Mouse (Mus musculus) heart, embryonic 16.5 days (tissue): Measurements from ENCODE around the gene Sptbn4. TPM values are rescaled to one million over a fixed set of nuclear protein-coding genes. Genes with fewer than 3 reads are reported as not detected.
"Not testable (repeated sequence)": the region's sequence is repeated elsewhere in the genome, so short reads cannot be mapped to it uniquely, and the experiment has no call there.

Experiments
- ATAC-seq: fragments of 200-750 bp; cut with Nextera tagmentation; replicated peaks from 2 replicates; pipeline ENCODE4 v1.8.0; 2017; ENCODE audit warnings: moderate number of reproducible peaks; ENCODE audit not compliant: insufficient read depth, low FRiP score; ENCODE audit errors: extremely low read depth
- H3K27ac ChIP-seq: fragments of 300-500 bp; sonication (generic); 2 replicates; pipeline ENCODE4 v1.5.1; 2014; ENCODE audit warnings: mild to moderate bottlenecking, low read length, control low read depth, moderate library complexity
- H3K27me3 ChIP-seq: fragments of 300-500 bp; sonication (generic); 2 replicates; pipeline ENCODE4 v1.6.1; 2014; ENCODE audit warnings: low read length, mixed read lengths; ENCODE audit not compliant: control insufficient read depth, insufficient read depth
- H3K36me3 ChIP-seq: fragments of 300-500 bp; sonication (generic); 2 replicates; pipeline ENCODE4 v1.6.1; 2014; ENCODE audit not compliant: control insufficient read depth, insufficient read depth
- H3K4me1 ChIP-seq: fragments of 300-500 bp; sonication (generic); 2 replicates; pipeline ENCODE4 v1.6.1; 2014; ENCODE audit warnings: low read length, mixed read lengths; ENCODE audit not compliant: control insufficient read depth, insufficient read depth
- H3K4me2 ChIP-seq: fragments of 300-500 bp; sonication (generic); 2 replicates; pipeline ENCODE4 v1.6.1; 2014; ENCODE audit warnings: low read depth, mild to moderate bottlenecking, control low read depth, low read length
- H3K4me3 ChIP-seq: fragments of 300-500 bp; sonication (generic); 2 replicates; pipeline ENCODE4 v1.5.1; 2014; ENCODE audit warnings: mild to moderate bottlenecking, control low read depth, low read length
- H3K9ac ChIP-seq: fragments of 300-500 bp; sonication (generic); 2 replicates; pipeline ENCODE4 v1.6.1; 2014; ENCODE audit warnings: low read length, control low read depth
- H3K9me3 ChIP-seq: fragments of 300-500 bp; sonication (generic); replicated peaks from 2 replicates; pipeline ENCODE4 v1.6.1; 2016; ENCODE audit warnings: low read length; ENCODE audit not compliant: control insufficient read depth
- WGBS: fragments of 180-500 bp; shearing (Covaris S2); extraction: QIAGEN DNeasy Blood & Tissue Kit; methylation state at CpG from one replicate; pipeline ENCODE4 v1.1.7; 2014; 5-methylcytosine and 5-hydroxymethylcytosine counted together
- polyA plus RNA-seq: library from polyadenylated mRNA; unstranded; fragments of >200 nt; fragmentation: Nextera tagmentation; extraction: Ambion mirVana; gene quantifications from 2 replicates; pipeline ENCODE4 v1.2.1, GENCODE M21; 2015

Gene Sptbn4
- 0.10 and 0.43 TPM in 2 replicates for polyA plus RNA-seq

GRCm38 (mm10) chr7:27447419-27448286 lies at the start of gene Sptbn4, which contains the start of gene Blvrb:
Gene Sptbn4 (minus strand): TSS chr7:27447686.
Gene Blvrb (plus strand): TSS chr7:27447978.
- Histone ChIP-seq H3K4me3 (peak within 1 kb of the TSS; percentile 73), H3K4me2 (peak within 1 kb of the TSS; percentile 99), H3K9me3 (no peaks in the 10 kb centered on the region), H3K4me1 (peaks cover 15% of the 10 kb centered on the region), H3K9ac (peak within 1 kb of the TSS; percentile 82), H3K36me3 (no peaks in the 10 kb centered on the region), H3K27me3 (peaks cover 16% of the 10 kb centered on the region), H3K27ac (peak within 1 kb of the TSS; percentile 35; the same call in 1 of the 2 replicates)
- 1% methylated on average over 54 of the region's 54 CpGs for WGBS
- peak; percentile 94 for ATAC-seq

DNA sequence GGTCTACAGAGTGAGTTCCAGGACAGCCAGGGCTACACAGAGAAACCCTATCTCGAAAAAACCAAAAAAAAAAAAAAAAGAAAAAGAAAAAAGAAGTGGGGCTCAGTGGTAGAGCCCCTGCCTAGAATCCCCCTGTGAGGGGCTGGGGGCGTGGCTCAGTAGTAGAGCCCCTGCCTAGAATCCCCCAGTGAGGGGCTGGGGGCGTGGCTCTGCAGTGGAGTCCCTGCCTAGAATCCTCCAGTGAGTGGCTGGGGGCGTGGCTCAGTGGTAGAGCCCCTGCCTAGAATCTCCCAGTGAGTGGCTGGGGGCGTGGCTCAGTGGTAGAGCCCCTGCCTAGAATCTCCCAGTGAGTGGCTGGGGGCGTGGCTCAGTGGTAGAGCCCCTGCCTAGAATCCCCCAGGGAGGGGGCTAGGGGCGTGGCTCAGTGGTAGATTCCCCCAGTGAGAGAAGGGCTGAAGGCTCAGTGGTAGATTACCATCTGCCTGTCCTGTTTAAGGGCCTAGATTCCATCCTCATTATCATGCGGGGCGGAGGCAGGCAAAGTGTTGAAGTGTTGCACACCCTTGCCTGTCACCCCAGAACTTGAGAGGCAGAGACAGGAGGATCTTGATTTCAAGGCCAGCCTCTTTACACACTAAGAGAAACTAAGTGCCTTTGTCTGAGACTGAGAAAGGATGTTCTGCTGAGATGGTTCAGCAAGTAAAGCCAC lies 47.3 kb upstream of the Sptbn4 start:
- H3K4me3 ChIP-seq, H3K9me3 ChIP-seq, H3K36me3 ChIP-seq, ATAC-seq, H3K4me2 ChIP-seq, H3K27ac ChIP-seq, H3K9ac ChIP-seq, H3K27me3 ChIP-seq: not testable (repeated sequence)
- WGBS = 90% methylated on average over 9 of the region's 9 CpGs
- H3K4me1 ChIP-seq = peaks cover 30% of the 10 kb centered on the region

- H3K4me2 ChIP-seq = no peak overlapping the region
- no peak for ATAC-seq
- no peak overlapping the region for H3K4me3 ChIP-seq
- no peak overlapping the region for H3K9ac ChIP-seq
- no peak overlapping the region for H3K27ac ChIP-seq
- H3K27me3 ChIP-seq = no peaks in the 10 kb centered on the region
- no peaks in the 10 kb centered on the region for H3K9me3 ChIP-seq
- WGBS = 78% methylated on average over 5 of the region's 5 CpGs
- H3K36me3 ChIP-seq = peaks cover 12% of the 10 kb centered on the region
- H3K4me1 ChIP-seq = peaks cover 43% of the 10 kb centered on the region
Measured at GRCm38 (mm10) chr7:27493450-27493849, 46.0 kb upstream of the Sptbn4 start.

DNA sequence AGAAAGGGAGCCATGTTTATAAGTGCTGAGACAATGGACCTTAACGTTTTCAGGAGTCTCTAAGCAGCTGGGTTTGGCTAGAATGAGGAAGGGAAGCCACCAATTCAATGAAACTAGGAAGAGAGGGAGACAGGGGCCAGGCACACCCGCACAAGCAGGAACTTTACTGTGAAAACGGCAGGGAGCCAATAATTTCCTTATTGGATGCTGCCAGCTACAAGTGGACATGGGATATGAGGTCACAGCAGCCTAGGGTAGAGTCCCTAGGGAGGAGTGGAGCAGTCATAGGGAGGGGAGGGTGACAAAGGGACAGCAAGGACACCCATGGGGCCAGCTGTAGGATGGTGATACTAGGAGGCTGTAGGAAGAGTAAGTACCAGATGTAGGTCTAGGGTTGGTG lies 45.5 kb upstream of the Sptbn4 start:
- Histone ChIP-seq H3K4me3 (no peak overlapping the region), H3K4me1 (peaks cover 47% of the 10 kb centered on the region), H3K9me3 (no peaks in the 10 kb centered on the region), H3K27me3 (no peaks in the 10 kb centered on the region), H3K4me2 (no peak overlapping the region), H3K27ac (peak overlapping the region; percentile 98), H3K9ac (no peak overlapping the region), H3K36me3 (peaks cover 12% of the 10 kb centered on the region)
- 73% methylated on average over 3 of the region's 3 CpGs for WGBS
- no peak for ATAC-seq

DNA sequence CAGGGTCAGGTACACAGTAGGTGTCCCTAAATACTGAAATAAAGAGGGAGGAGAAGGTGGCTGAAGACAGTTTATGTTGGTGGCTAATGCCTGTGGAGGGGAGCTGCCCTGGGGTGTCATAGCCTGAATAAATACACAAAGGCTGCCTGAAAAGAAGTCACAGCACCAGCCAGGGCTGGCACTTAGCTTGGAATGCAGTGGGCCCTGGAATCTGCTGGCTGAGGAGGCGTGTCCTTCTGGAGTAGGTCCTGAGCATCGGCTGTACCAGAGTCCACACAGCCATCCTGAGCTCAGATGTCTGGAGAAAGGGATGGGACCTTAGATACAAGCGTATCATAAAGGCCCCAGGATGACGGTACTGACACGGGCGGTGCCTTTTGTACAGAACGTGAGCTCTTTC lies 44.4 kb upstream of the Sptbn4 start:
- WGBS = 48% methylated on average over 7 of the region's 7 CpGs
- H3K4me2 ChIP-seq = peak overlapping the region; percentile 70

GRCm38 (mm10) chr7:27490543-27491329 lies 43.2 kb upstream of the Sptbn4 start:
- H3K27me3 ChIP-seq = no peaks in the 10 kb centered on the region
- peaks cover 12% of the 10 kb centered on the region for H3K36me3 ChIP-seq
- peak overlapping the region; percentile 52 for H3K4me3 ChIP-seq
- no peaks in the 10 kb centered on the region for H3K9me3 ChIP-seq
- peak overlapping the region; percentile 98 for H3K27ac ChIP-seq
- 1% methylated on average over 28 of the region's 33 CpGs for WGBS
- peak overlapping the region; percentile 80 for H3K9ac ChIP-seq
- H3K4me1 ChIP-seq = peaks cover 45% of the 10 kb centered on the region
- peak; percentile 77 for ATAC-seq
- H3K4me2 ChIP-seq = peak overlapping the region; percentile 70

More for the DNA sequence above, 44.4 kb upstream of the Sptbn4 start:
- Histone ChIP-seq H3K9me3 (no peaks in the 10 kb centered on the region), H3K4me1 (peaks cover 44% of the 10 kb centered on the region), H3K4me3 (peak overlapping the region; percentile 12; the same call in 1 of the 2 replicates), H3K9ac (peak overlapping the region; percentile 62), H3K36me3 (peaks cover 12% of the 10 kb centered on the region), H3K27me3 (no peaks in the 10 kb centered on the region), H3K27ac (peak overlapping the region; percentile 98)
- no peak for ATAC-seq

DNA sequence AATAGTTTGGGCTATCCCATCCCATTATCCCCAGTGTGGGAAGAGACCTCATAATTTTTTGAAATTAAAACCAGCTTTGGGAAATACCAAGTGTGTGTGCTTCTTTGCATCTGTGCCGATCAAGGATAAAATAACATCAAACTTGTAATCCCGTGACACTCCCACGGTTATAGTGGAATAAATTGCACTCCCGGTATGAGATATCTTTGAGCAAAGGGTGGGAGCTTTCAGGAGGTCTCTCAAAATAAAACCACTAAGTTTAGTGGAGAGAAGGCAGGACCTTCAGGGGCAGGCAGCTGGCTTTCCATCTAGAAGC lies 42.7 kb upstream of the Sptbn4 start:
- H3K9ac ChIP-seq = peak overlapping the region; percentile 80
- H3K27ac ChIP-seq = peak overlapping the region; percentile 98
- peak overlapping the region; percentile 70 for H3K4me2 ChIP-seq
- H3K27me3 ChIP-seq = no peaks in the 10 kb centered on the region
- H3K9me3 ChIP-seq = no peaks in the 10 kb centered on the region
- WGBS = 15% methylated on average over 4 of the region's 4 CpGs
- peaks cover 12% of the 10 kb centered on the region for H3K36me3 ChIP-seq
- H3K4me3 ChIP-seq = peak overlapping the region; percentile 52
- peaks cover 49% of the 10 kb centered on the region for H3K4me1 ChIP-seq
- ATAC-seq = no peak

DNA sequence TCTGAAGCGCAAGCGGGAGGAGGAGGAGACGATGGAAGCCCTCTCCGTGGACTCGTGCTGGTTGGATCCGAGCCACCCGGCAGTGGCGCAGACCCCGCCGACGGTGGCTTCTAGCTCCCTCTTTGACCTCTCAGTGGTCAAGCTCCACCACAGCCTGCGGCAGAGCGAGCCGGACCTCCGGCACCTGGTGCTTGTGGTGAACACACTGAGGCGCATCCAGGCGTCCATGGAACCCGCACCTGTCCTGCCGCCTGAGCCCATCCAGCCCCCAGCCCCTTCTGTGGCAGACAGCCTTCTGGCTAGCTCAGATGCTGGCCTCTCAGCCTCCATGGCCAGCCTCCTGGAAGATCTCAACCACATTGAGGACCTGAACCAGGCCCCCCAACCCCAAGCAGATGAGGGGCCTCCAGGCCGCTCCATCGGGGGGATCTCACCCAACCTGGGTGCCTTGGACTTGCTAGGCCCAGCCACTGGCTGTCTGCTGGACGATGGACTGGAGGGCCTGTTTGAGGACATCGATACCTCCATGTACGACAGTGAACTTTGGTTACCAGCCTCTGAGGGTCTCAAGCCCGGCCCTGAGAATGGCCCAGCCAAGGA lies 41.9 kb upstream of the Sptbn4 start:
- no peaks in the 10 kb centered on the region for H3K27me3 ChIP-seq
- no peak overlapping the region for H3K4me3 ChIP-seq
- H3K9me3 ChIP-seq = no peaks in the 10 kb centered on the region
- H3K4me1 ChIP-seq = peaks cover 49% of the 10 kb centered on the region
- H3K27ac ChIP-seq = peak overlapping the region; percentile 98
- H3K4me2 ChIP-seq = no peak overlapping the region
- peaks cover 12% of the 10 kb centered on the region for H3K36me3 ChIP-seq
- H3K9ac ChIP-seq = 0 out of 2 replicates have a peak overlapping the region, but pooled peaks have one; percentile 22
- 88% methylated on average over 25 of the region's 25 CpGs for WGBS
- no peak for ATAC-seq
